Mouse (Mus musculus) lung, postnatal 14 days (tissue): Measurements from ENCODE around the gene Nectin4.
A peak's percentile ranks its signal among the peaks of the same experiment; 100 is the strongest.
"Not testable (repeated sequence)": the region's sequence is repeated elsewhere in the genome, so short reads cannot be mapped to it uniquely, and the experiment has no call there.

Experiments
- DNase-seq: peaks from one replicate; pipeline ENCODE4 v3.0.0; 2021

The Nectin4 gene

DNA sequence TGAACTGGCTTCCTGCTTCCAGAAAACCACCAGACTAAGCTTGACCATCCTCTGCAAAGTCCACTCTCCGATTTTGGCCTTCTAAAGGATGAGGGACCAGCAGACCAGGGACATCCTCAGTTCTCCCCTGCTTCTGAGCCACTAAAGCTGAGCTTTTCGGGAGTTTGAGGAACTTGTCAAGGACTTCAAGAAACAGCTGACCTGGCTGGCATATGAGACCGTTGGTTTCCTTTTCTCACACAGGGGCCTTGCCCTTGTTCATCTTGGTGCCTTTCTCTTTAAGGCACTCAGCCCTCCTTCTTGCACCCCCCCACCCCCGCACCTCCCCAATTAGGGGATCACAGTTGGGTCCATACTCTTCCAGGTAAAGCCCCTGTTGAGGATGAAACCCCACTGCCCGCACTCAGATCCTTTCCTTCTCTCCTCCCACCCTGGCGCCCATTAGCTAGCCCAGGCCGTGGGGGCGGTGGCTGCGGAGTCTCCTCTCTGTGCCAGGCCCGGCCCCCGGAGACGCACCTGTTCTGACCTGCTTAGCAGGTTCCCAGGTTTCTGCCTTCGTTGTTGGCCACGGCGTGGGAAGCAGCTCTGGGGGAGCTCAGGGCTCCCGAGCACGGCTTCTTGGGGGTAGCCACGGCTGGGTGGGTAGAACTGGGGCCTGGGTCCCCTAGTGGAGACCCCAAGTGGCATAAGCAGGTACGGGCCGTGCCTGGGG, at the start of gene Nectin4:
TSS of gene Nectin4 (plus strand) at position 255 of the 712 bp plus-strand sequence.
- peak; percentile 64 for DNase-seq

DNA sequence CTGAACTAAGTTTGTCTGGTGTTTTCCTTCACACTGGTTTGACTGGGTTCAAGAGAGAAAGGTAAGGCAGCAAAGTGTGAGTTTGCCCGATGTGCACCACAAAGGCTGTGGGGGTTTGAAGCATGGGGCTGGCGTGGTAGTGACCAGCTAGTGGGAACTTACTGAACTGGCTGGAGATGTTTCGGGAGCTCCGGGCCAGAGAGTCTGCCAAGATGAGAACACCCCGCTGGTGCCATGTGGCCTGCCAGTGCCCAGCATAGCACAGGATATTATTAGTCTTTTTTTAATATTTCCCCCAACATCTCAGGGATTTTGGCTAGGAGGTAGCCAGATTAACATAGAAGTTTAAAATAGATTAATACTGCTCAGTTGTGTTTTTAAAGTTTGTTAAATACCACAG, 49.7 kb upstream of the Nectin4 start:
- no peak for DNase-seq

DNA sequence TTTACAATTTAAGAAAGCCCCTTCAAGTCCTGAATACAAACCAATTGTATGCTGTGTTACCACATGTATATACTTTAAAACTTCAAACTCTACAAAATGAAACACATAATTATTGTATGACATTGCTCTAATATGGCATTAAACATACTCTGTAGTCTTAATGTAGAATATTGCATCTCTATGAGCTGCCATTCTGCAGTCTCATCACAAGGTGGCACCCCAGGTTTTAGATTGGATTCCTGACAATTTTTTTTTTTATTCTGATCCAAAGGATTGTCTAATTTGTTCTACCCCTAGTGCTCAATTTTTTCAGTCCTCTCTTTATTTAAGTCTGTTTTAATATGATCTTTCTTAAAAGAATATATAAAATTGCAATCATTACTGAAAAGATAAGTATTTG, 48.5 kb upstream of the Nectin4 start:
- DNase-seq: no peak

GRCm38 (mm10) chr1:171322012-171322411, 47.9 kb upstream of the Nectin4 start:
- DNase-seq: no peak

- no peak for DNase-seq
These were observed 44.3 kb upstream of the Nectin4 start for GRCm38 (mm10) chr1:171325571-171325970.

DNA sequence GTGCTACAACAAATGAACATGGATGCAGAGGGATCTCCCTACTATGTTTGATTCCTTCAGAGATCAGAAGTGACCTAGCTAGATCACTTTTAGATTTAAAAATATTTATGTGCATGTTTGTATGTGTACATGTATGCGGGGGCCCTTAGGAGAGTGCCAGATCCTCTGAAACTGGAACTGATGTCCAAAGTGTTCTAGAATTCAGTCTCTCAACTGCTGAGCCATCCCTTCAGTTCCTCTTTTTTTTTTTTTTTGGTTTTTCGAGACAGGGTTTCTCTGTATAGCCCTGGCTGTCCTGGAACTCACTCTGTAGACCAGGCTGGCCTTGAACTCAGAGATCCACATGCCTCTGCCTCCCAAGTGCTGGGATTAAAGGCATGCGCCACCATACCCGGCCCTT, 43.3 kb upstream of the Nectin4 start:
- DNase-seq: not testable (repeated sequence)

DNA sequence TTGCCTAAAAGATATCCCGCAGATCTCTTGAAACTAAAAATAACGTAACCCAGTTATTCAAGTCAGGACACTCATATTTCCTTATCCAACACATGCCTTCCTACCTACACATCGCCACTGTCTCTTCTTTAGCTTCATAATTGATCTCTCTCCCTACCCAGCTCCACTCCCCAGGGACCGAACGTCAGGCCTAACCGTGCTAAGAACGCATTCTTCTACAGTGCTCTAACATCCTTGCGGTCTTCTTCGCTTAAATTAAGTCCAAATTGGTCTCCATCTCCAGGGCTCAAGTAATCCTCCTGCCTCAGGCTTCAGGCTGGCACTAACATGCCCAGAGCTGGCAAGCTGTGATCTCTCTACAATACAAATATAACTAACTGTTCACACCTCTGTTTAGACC, 41.7 kb upstream of the Nectin4 start:
- no peak for DNase-seq

DNA sequence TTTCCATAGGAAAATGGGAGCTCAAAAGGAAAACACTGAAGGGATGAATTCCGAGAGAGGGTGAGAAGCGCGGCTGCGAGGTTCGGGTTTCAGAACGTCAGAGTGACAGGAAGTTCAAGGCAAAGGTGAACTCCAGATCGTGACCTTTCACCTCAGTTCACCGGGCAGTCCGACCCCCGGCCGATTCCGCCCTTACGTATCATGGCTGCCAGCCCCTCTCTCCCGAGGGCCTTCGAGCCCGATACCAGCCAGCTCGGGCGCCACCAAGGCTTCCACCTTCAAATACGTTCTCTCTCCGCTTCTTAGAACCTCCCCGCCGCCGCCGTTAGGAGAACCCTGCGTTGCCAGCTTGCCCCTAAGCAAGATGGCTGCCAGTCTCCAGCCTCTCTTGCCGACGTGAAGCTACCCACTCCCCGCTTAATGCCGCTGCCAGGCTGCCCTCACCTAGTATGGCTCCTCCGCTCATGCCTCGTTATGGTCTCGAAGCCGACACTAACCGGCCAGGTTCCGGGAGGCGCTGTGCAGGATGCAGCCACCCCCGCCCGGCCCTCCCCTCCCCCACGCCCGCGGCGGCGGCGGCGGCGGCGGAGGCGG, 41.0 kb upstream of the Nectin4 start, which contains the start of gene Dedd:
TSS of gene Dedd (plus strand) at position 307 of the 594 bp plus-strand sequence.
- peak; percentile 88 for DNase-seq

- peak; percentile 81 for DNase-seq
These were observed 40.3 kb upstream of the Nectin4 start for GRCm38 (mm10) chr1:171329433-171330215.

GRCm38 (mm10) chr1:171330216-171330560, 39.7 kb upstream of the Nectin4 start:
- DNase-seq: no peak

GRCm38 (mm10) chr1:171342262-171343207, 27.4 kb upstream of the Nectin4 start:
- no peak for DNase-seq

GRCm38 (mm10) chr1:171343922-171344677, 25.8 kb upstream of the Nectin4 start:
- DNase-seq: peak; percentile 55

DNA sequence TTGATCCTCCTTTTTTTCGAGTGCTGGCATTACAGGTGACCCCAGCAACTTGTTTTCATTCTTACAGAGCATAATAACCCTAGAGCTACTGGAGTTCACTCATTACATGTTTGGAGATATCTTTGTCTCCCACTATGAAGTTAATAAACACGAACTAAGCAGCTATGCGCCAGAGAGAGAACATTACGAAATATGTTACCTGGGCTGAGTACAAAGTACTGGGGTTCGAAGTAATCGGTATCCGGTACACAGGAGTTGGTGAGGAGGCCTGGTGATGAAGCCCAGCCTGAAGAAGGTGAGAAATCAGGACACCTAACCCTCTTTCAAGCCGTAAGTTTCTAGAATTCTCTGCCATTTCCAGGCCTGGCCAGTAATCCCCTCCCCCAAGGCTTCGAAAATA, 25.2 kb upstream of the Nectin4 start:
- DNase-seq: no peak

DNA sequence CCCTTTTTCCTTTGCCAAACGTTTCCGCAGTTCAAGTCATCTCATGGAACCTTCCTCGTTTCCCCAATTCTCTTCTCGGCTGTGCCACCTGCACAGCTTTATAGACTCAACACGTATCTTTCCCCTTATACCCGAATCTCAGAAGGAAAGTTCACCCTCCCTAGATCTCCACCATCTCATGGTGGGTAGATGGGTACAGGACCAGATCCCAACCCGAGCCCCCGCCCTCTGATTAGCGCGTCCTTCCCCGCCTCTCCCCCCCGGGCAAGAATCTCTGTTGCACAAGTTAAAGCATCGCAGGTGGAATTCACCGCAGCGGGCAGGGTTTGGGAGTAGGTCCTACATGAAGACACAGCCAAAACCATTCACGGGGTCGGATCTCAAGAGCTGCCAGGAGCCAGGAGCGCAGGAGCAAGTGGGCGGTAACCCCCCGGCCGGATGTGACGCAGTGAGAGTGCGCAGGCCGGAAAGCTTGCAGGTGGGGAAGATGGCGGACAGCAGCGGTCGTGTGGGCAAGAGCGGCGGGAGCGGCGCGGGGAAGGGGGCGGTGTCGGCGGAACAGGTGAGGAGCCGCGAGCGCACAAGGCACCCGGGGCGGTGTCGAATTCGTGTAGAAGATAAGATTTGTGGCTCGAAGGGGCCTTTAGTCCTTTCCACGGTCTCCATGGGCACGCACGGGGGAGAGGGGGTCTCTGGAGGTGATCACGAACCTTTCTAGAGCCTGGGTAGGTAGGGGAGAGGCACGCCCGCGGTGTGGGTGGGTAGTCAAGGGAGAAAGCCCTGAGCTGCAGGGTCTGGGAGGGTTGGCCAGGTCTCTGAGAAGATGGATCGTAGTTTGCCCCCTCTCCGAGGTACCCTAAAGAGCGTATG, 24.4 kb upstream of the Nectin4 start, which contains the start of the genes Nit1 and Pfdn2:
TSS of gene Nit1 (minus strand) at position 422 of the 870 bp plus-strand sequence.
TSS of gene Pfdn2 (plus strand) at position 446 of the 870 bp plus-strand sequence.
- DNase-seq: peak; percentile 93

- DNase-seq: no peak
These were observed 23.8 kb upstream of the Nectin4 start for GRCm38 (mm10) chr1:171346095-171346450.

GRCm38 (mm10) chr1:171348665-171349064, 21.2 kb upstream of the Nectin4 start:
- DNase-seq: no peak

GRCm38 (mm10) chr1:171349210-171349609, 20.7 kb upstream of the Nectin4 start:
- DNase-seq: no peak

- DNase-seq: peak; percentile 35
These were observed 14.0 kb upstream of the Nectin4 start for GRCm38 (mm10) chr1:171355812-171356340.

- DNase-seq: no peak
These were observed 13.1 kb upstream of the Nectin4 start for GRCm38 (mm10) chr1:171356814-171357213.

- peak; percentile 33 for DNase-seq
These were observed 11.5 kb upstream of the Nectin4 start for GRCm38 (mm10) chr1:171358421-171358820.
